Mouse (Mus musculus) c-Kit-positive CD71-positive TER-119-positive erythroid progenitor cells, embryonic 14.5 days (primary cell): ENCODE results near the gene Safb2.
A peak's percentile ranks its signal among the peaks of the same experiment; 100 is the strongest.

Experiments used
- DNase-seq: peaks from one replicate; pipeline ENCODE4 v3.0.0-alpha.2; 2013; ENCODE audit warnings: low spot score

Safb2 gene

GRCm38 (mm10) chr17:56559386-56559785 lies 25.0 kb downstream of the Safb2 start:
- no peak for DNase-seq

- DNase-seq: peak; percentile 55
These were observed 25.9 kb downstream of the Safb2 start for GRCm38 (mm10) chr17:56558448-56558847.

- DNase-seq: no peak
These were observed 30.2 kb downstream of the Safb2 start, which contains the start of gene Gm20219 for GRCm38 (mm10) chr17:56554122-56554551. Gm20219 (minus strand) TSS chr17:56554387.

GRCm38 (mm10) chr17:56552781-56553363 lies 31.5 kb downstream of the Safb2 start:
- peak; percentile 71 for DNase-seq

GRCm38 (mm10) chr17:56551841-56552581 lies 32.4 kb downstream of the Safb2 start:
- no peak for DNase-seq

GRCm38 (mm10) chr17:56550784-56551475 lies 33.5 kb downstream of the Safb2 start:
- no peak for DNase-seq

- no peak for DNase-seq
These were observed 35.7 kb downstream of the Safb2 start for GRCm38 (mm10) chr17:56548605-56549105.

- DNase-seq: no peak
These were observed 36.4 kb downstream of the Safb2 start for GRCm38 (mm10) chr17:56547846-56548604.

- DNase-seq: no peak
These were observed 37.1 kb downstream of the Safb2 start for GRCm38 (mm10) chr17:56547116-56547845.

GRCm38 (mm10) chr17:56546576-56546975 lies 37.8 kb downstream of the Safb2 start:
- no peak for DNase-seq

- DNase-seq: no peak
These were observed 38.4 kb downstream of the Safb2 start for GRCm38 (mm10) chr17:56545945-56546344.

GRCm38 (mm10) chr17:56544699-56545387 lies 39.5 kb downstream of the Safb2 start:
- no peak for DNase-seq

GRCm38 (mm10) chr17:56543684-56544224 lies 40.6 kb downstream of the Safb2 start:
- DNase-seq: no peak

- DNase-seq: no peak
These were observed 41.6 kb downstream of the Safb2 start for GRCm38 (mm10) chr17:56542736-56543135.

- no peak for DNase-seq
These were observed 43.8 kb downstream of the Safb2 start for GRCm38 (mm10) chr17:56540562-56540975.

GRCm38 (mm10) chr17:56537912-56538311 lies 46.5 kb downstream of the Safb2 start:
- DNase-seq: no peak

GRCm38 (mm10) chr17:56536874-56537273 lies 47.5 kb downstream of the Safb2 start:
- no peak for DNase-seq

- DNase-seq: no peak
These were observed 48.2 kb downstream of the Safb2 start for GRCm38 (mm10) chr17:56536192-56536591.

GRCm38 (mm10) chr17:56524943-56525342 lies 59.4 kb downstream of the Safb2 start:
- no peak for DNase-seq

- no peak for DNase-seq
These were observed 61.6 kb downstream of the Safb2 start for GRCm38 (mm10) chr17:56522744-56523143.
